Mouse (Mus musculus) right cerebral cortex, postnatal 4 days (tissue): ENCODE measurements around the gene Psph.
A peak's percentile ranks its signal among the peaks of the same experiment; 100 is the strongest.
"Not testable (repeated sequence)": the region's sequence is repeated elsewhere in the genome, so short reads cannot be mapped to it uniquely, and the experiment has no call there.

Experiments
- DNase-seq: peaks from one replicate; pipeline ENCODE4 v3.0.0-alpha.2; 2022

Gene Psph

GRCm38 (mm10) chr5:129786818-129787790 lies at the start of gene Psph:
Psph (minus strand) TSS chr5:129787449.
- peak; percentile 98 for DNase-seq

DNA sequence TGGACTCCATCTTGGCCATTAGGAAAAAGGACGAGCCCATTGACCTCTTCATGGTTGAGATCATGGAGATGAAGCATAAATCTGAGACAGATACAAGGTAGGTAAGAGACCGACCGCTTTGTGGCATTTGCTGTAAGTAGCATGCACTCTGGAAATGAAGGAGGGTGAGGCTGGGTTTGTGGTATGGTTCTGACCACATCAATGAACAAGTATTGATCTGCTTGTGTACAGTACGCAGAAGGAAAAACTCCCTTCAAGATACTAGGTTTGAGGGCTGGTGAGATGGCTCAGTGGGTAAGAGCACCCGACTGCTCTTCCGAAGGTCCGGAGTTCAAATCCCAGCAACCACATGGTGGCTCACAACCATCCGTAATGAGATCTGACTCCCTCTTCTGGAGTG lies 3.3 kb upstream of the Psph start:
- not testable (repeated sequence) for DNase-seq

DNA sequence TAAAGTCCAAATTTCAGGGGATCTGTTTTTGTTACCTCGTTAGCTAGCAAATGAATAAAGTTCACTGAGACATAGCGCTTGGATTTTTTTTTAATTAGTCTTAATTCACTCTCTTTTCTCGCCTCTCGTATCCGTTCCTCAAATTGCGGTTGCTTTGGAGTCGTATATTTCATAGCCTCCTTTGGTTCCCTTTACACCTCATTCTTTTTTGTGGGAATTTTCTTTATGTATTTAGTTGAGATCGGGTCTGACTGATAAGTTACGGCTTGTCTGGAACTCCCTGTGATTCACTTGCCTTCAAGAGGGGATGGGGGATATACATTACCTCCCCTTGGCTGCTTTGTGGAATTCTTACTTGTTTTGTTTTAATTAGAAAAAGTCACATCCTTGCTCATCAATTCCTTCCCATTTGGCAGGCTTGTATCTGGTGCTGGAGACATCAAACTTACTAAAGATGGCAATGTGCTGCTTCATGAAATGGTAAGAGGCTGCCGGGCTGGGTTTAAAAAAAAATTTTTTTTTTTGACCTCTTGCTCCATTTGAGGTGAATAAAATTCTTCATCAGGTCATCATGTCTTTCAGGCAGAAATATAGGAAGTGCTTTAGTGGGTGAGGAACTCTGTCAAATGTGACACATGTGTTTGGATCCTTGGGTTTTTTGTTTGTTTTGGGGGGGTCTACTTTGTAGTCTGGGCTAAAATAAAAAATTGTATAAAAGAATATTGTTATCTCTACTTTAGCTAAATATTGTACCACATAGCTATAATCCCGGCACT lies 757 bp upstream of the Psph start:
- DNase-seq = no peak

DNA sequence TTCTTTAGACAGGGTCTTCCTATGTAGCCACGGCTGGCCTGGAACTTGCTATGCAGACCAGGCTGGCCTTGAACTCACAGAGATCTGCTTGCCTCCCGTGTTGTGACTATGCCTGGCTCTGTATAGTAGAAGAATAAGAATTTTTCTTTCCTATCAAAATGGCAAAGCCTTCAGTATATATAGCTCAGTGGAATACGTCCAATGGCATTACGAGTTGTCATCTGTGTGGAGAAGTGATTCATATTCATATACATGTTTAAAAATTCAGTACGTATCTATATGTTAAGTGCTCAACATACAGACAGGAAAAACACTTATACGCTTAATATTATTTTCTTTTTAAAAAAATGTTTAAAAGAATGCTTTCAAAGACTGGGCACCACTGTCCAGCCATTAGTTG lies 1.1 kb downstream of the Psph start:
- peak; percentile 26 for DNase-seq

DNA sequence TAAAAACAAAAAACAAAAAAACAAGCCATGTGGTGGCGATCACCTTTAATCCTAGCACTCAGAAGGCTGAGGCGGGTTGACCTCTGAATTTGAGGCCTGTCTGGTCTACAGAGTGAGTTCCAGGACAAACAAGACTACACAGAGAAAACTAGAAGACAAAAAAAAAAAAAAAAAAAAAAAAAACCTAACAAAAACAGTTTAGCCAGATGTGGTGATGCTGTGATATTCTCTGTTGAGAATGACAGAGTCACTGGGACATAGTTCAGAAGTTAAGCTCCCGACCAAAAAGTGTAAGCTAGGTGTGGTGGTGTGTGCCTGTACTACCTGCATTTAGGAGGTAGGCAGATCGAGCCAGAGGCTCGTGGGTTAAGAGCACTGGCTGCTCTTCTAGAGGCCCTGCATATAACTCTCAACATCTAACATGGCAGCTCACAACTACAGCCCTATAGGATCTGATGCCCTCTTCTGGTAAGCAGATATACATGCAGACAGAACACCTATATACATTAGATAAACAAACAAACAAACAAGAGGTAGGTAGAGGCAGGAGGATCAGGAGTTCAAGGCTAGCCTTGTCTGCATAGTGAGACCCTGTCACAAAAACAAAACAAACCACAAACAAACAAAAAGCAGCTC lies 1.9 kb downstream of the Psph start:
- no peak for DNase-seq

- no peak for DNase-seq
Observed at GRCm38 (mm10) chr5:129782211-129782610, 5.0 kb downstream of the Psph start.

- no peak for DNase-seq
Observed at GRCm38 (mm10) chr5:129780131-129780530, 7.1 kb downstream of the Psph start.

DNA sequence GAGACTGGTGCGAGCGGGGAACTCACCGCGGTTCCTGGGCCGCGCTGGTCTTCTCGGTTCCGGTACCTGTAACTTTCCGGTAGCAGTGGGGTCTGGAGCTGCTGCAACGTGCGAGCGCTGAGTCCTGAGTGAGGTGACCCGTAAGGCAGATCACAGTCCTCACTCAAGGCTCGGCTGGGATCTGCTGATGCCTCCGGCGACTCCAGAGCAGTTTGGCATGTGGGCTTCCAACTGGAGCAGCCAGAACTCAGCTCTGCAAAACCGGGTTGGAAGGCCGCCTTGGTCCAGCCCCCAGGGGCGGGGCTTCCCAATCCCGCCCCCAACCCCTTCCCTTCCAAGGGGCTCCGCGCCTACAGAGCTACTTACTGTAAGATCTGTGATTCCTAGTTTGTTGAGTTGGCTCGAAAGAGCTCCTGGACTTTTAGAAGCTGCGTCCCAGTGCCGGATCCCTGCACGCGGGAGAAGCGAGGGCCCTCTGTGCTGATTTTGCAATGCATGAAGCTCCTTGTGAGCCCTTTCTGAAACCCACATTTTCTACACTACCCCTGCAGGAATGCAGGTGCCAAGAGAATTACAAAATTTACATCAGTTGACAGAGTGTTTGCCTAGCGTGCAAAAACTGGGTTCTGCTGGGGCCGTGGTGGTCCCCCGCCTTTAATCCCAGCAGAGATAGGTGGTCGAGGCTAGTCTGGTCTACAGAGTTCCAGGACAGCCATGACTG lies 8.1 kb downstream of the Psph start:
- peak; percentile 79 for DNase-seq

DNA sequence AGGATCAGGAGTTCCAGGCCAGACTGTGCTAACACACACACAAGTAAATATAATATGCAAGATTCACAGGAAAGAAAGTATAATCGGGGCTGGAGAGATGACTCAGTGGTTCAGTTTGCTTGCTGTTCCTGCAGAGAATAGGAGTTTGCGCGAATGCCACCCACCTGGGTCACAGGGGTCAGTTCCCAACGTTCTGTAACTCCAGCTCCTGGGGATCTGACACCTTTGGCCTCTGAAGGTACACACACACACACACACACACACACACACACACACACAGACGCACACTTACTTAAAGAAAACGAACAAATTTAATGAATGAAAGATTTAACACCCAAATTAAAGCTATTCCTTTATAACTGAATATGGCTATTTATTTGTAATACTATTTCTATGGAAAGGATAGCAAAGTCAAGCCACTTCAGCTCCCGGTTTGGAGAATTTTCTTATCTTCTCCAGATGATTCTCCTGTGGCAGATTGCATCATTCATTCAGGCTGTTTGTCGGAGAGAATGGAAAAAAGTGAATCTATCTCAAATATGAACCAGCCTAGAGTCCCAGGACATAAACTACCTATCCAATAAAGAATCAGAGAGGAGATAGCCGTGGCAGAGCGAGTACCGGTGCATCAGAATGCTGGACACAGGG lies 8.8 kb downstream of the Psph start:
- no peak for DNase-seq

DNA sequence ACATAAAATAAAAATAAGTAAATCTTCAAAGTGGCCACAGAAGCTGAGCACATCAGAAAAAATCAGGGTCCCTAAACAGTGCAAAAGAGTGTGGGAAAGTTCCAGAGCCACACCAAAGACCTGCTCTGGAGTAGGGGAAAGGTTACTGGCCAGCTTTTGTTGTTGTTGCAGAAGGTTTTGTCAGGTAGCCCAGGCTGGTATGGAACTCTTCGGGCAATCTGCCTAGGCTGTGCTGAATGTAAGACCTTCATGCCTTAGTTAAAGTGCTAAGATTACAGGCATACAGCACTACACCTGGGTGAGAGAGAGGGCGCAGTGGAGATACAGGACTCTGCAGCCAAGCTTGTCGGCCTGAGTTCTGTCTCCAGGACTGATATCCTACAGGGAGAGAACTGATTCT lies 12.6 kb downstream of the Psph start:
- no peak for DNase-seq

DNA sequence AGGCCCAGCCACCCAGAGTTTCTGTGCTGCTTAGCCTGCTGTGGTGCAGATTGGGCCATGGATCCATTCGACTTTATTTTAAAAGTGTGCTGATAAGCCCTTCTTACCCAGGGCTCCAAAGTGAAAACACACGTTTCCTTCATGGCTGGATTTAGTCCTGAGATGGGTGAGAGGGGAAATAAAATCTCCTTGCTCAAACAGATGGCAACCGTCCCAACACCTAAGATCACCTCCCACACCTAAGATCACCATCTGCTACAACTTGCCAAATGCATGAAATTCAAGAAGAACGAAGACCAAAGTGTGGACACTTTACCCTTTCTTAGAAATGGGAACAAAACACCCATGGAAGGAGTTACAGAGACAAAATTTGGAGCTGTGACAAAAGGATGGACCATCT lies 13.9 kb downstream of the Psph start:
- not testable (repeated sequence) for DNase-seq

- no peak for DNase-seq
Observed at GRCm38 (mm10) chr5:129772433-129772832, 14.8 kb downstream of the Psph start.

DNA sequence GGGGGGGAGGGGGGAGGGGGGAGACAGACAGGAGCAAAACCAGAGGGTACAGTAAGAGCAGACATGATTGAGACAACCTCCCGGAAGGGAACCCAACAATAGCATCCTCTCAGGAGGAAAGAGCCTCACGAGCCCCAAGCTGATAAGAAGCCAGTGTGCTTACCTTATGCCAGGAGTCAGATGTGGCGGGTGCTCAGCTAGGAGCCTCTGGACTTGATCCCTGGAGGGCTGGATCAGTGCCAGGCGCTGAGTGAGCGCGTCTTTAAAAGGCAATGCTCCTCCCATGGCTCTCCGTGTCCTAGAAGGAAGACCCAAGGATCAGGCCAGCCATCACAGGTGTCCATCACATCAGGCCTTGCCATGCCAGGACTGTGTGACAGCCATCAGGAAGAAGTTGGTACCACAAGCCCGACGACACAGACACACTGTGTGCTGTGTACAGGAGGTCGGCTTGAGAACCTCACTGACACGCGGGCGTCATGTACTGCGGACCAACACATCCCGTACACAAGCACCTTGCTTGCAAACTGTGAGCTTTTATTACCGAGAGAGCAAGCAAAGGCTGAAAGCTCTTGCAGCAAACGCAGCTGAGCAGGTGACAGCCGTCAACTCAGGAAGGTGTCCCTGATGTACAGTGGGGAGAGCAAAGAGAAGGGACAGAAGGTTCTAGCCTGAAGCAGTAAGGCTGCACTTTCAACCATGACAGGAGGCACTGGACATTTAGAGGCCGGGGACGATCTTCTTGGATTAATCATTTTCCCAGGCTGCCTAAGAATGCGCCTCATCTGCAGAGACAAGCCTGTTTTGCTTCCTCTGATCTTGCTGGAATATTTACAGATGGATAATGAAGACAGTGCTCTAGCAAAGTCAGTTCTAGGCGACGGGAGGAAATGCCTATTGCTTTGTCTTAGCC lies 16.6 kb downstream of the Psph start:
- no peak for DNase-seq

GRCm38 (mm10) chr5:129761865-129762540 lies 25.2 kb downstream of the Psph start:
- DNase-seq = peak; percentile 33

DNA sequence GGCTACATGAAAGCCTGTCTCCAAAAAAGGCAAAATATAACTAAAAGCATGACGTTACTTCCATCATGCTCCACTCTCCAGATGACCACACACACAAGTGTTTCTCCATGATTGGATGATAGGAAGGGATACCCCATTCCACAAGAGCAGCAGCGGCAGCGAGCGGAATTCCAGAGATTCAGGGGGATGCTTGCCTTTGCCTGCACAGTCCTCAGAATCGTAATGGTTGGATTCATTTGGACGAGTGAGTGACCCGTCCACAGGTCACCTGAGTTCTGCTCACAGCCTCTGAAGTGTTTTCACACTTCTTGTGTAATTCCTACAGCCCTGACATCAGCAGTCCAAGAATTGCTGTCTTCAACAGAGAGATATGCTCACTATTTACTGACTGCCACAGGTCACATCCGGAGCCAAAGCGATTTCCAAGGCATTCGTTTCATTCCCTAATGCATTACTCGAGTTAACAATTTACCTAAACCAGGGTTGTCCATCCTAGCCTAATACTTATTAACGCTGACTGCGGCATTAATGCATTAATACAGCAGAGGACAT lies 27.2 kb downstream of the Psph start:
- no peak for DNase-seq

GRCm38 (mm10) chr5:129756886-129757285 lies 30.4 kb downstream of the Psph start:
- no peak for DNase-seq

GRCm38 (mm10) chr5:129744050-129744449 lies 43.2 kb downstream of the Psph start:
- no peak for DNase-seq

DNA sequence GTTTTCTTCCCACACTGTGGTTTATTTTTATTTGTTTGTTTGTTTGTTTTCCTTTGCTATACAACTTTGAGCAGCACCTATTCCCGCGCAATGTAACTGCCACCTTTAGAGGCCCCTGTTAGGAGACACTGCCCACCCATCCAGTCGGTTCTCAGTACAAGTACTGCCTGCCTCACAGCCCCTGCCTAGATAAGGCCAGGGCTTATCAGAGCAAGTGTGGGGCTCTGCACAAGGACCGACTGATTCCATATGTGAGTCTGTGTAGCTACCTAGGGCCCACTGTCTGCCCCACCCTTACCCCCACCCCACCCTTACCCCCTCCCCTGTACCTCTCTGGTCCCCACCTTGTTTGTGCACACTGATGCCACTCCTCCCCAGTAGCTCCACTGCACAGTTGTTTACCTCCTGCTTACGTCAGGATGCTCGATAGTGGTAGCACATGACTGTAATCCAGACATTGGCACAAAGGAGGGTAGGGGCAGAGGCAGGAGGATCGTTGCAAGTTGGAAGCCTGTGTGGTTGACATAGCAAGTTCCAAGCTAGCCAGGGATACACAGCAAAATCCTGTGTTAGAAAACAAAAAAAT lies 44.3 kb downstream of the Psph start:
- no peak for DNase-seq

DNA sequence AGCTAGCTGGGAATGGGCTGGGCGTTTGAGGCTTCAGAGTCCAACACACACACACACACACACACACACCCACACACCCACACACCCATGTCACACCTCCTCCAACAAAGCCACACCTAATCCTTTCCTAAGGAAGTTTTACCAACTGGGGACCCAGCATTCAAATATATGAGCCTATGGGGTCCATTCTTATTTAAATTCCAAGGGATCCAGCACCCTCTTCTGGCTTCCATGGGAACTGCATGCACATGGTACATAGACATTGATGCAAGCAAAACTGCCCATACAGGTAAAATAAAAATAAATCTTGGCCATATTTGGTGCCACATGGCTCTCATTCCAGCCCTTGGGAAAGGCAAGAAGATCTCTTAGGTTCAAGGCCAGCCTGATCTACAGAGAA lies 46.3 kb downstream of the Psph start:
- peak; percentile 38 for DNase-seq

DNA sequence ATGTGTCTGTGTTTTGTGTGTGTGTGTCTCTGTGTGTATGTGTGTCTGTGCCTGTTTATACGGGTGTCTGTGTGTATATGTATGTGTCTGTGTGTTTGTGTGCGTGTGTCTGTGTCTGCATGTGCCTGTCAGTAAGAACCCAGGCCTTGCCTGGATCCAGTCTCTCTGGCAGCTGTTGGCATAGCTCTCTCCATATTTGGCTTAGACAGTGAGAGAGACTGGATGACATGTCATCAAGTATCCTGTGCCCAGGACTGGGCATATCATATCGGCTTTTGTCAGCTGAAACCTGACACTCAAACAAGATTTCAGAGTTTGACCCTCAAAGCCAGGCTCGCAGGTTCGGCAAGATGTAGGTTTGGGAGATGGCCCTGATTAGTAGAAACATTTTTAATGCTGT lies 56.2 kb downstream of the Psph start:
- DNase-seq = no peak
